Mouse (Mus musculus) urinary bladder, postnatal 36 days (tissue): ENCODE measurements around the gene Dab1.

Experiments
- DNase-seq, 2 experiments: peaks; one replicate each; pipeline ENCODE4 v3.0.0; 2022; ENCODE audit warnings: low spot score in 2 of 2, mixed read lengths in 1 of 2

Gene Dab1

GRCm38 (mm10) chr4:104077771-104078170 lies 458.6 kb downstream of the Dab1 start:
- DNase-seq = peak in 1 of 2 experiments; percentile 60

DNA sequence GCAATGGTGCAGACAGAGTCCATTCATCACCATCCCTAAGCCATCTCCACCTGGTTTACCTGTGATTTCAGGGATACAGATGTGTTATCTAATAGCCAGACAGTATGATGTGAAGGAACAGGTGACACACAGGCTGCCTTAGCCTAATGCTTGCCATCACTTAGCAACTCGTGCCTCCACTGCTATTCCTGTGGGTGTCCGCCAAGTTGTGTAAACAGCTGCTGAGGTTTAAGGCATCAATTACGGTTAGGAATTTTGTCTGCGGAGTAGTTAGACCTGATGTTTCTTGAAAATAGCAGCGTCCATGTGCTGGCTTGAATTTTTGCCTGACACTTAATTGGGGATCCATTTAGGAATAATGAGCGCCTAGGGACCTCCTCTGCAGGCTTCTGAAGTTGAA lies 487.1 kb downstream of the Dab1 start:
- DNase-seq = no peak

GRCm38 (mm10) chr4:104111614-104112013 lies 492.5 kb downstream of the Dab1 start:
- no peak for DNase-seq

DNA sequence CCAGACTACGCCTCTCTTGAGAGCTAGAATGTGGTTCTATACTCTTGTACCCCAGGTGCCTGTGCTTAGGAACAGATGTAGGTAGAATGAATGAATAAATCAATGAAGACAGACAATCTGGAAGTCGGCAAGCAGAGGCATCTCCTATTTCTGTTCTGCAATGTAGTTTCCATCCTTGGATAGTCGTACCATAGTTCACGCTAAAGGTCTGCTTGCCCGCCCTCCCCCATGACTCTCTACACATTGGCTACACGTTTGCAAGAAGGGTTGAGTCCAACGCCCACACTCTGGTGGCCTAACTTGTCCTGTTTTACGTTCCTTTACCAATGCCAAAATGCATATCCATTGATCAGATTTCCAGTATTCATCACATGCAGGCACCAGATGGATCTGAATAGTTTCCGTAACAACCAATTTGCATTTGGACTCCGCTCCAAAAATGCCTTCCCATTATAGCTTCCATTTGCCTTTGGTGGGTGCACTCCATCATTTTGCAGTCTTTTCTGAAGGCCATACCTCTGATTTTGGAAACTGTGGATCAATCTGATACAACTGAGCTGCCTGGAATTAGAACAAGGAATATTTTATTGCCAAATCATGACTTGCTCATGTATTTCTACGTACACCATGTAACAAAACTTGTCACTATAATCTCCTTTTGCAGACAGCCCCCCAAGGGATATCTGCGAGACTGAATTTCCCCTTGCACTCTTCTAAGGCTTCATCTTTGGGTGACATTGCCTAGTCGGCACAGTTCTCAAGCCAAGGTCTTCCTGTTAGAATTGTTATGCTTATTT lies 494.2 kb downstream of the Dab1 start:
- DNase-seq = no peak

DNA sequence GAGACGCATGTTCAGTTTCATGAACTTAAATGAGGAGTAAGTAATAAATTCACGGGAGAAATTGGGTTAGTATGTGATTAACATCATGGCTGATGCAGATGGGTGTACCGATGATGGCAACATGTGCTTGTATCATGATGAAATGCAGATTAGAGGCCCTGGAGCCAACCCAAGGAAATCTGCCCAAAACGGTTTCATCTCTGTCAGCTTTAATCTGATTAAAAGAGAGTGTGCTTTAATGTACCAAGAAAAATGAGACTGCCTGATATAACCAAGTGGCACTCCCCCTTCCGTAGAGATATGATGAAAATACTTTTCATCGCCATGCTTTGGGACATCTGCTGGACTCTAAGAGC lies 494.8 kb downstream of the Dab1 start:
- DNase-seq = no peak

DNA sequence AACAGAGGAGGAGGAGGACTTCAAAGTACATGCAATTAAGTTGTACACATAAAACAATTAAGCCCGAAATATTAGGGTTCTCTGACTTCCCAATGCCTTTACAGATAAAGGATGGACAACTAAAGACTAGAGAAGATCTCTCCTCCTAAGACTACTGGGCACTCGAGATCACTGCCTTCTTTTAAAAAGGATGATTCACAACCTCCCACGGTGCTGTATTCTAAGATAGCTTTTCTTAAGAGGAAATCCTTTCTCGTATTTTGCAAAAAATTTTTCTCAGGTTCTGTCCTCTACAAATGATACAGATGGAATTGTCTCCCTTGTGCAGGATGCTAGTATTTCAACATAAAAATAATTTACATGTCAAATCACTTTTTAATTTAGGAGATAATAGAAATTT lies 500.9 kb downstream of the Dab1 start:
- no peak for DNase-seq

DNA sequence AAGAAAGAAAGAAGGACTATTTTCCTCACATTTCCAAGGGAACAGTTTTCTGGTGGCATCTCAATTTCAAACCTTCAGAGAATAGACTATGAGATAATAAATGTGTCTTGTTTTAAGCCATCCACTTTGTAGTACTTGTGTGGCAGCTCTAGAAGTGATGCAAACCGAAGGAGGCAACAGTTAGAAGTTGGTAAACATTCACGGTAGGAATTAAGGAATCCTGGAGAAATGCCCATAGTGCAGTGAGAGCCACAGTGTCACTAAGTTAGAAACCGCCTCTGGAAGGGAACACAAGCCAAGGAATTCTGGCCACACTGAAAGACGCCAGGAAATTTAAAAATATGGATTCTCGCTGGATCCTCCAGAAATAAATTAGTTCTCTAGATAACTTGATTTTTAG lies 502.8 kb downstream of the Dab1 start:
- DNase-seq = no peak

- DNase-seq = no peak
Observed at GRCm38 (mm10) chr4:104122364-104122763, 503.2 kb downstream of the Dab1 start.

GRCm38 (mm10) chr4:104153637-104154036 lies 534.5 kb downstream of the Dab1 start:
- DNase-seq = no peak

DNA sequence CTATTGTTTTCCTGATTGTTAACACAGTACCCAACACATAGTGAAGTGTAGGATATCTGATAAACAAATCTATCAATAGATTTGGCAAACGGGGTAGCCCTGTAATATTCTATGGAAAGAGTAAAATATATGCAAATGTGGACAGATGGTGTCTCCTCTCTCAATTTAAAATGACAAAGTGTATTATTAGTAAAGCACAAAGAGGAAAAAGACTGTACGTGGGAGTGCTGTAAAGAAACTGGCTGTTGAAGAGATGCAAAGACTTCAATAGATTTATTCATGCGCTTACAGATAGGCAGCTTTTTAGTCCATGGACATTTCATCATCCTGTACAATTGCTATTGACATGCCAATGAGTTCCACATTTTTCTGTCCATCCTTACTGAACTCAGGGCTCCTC lies 558.9 kb downstream of the Dab1 start:
- no peak for DNase-seq

DNA sequence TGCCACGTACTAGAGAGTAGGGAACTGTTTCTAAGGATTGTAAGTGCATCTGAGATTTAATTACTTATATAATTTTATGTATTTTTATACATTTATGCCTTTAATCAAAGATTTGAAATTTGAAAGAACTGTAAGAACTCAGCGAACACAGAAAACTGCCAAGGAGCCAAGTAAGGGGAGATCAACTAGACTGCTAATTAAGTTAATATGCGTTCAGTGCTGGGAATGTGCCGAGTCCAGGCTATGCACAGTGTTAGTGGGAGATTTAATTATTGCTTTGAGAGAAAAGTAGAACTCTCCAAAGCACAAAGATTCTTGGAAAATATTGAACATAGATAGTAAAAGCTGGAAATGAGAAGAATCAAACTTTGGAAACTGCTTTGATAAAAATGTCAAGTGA lies 567.2 kb downstream of the Dab1 start:
- no peak for DNase-seq

GRCm38 (mm10) chr4:104198635-104199034 lies 579.5 kb downstream of the Dab1 start:
- no peak for DNase-seq

DNA sequence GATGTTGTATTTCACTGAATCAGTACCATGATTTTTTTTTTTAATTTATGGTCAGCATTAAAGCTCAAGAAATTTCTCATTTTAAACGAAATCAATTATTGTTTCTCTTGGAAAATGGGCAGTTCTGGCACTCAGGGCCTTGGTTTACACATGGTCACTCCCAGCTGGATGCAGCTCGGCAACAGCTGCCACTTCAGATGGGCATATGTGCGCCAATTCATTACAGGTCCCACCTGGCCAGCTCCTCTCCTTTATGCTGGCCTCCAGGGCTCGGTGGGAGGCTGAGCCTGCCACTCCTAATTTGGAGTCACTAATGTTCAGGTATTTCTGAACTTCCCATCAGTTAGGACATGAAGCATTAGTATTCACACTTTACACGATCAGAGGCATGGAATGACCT lies 582.5 kb downstream of the Dab1 start:
- no peak for DNase-seq

GRCm38 (mm10) chr4:104204047-104204446 lies 584.9 kb downstream of the Dab1 start:
- no peak for DNase-seq

- no peak for DNase-seq
Observed at GRCm38 (mm10) chr4:104206639-104207038, 587.5 kb downstream of the Dab1 start.

- DNase-seq = peak in 1 of 2 experiments; percentile 6
Observed at GRCm38 (mm10) chr4:104209081-104209480, 589.9 kb downstream of the Dab1 start.

DNA sequence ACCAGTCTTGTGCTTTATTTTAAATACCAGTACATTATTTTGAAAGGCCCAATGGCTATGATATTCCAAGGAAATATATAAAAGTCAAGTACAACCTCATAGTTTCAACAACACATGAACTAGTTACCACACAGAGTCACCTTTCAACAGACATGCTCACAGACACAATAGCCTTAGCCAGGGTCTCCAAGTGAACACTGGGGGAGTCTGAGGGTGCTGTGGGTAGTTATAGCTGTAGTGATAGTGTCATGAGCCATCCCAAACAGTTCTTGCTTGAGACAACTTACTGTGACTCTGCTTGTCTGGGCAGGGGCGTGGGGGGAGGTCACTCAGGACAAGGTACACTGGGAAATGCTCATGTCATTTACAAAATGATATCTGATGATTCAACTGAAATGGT lies 591.6 kb downstream of the Dab1 start:
- no peak for DNase-seq

DNA sequence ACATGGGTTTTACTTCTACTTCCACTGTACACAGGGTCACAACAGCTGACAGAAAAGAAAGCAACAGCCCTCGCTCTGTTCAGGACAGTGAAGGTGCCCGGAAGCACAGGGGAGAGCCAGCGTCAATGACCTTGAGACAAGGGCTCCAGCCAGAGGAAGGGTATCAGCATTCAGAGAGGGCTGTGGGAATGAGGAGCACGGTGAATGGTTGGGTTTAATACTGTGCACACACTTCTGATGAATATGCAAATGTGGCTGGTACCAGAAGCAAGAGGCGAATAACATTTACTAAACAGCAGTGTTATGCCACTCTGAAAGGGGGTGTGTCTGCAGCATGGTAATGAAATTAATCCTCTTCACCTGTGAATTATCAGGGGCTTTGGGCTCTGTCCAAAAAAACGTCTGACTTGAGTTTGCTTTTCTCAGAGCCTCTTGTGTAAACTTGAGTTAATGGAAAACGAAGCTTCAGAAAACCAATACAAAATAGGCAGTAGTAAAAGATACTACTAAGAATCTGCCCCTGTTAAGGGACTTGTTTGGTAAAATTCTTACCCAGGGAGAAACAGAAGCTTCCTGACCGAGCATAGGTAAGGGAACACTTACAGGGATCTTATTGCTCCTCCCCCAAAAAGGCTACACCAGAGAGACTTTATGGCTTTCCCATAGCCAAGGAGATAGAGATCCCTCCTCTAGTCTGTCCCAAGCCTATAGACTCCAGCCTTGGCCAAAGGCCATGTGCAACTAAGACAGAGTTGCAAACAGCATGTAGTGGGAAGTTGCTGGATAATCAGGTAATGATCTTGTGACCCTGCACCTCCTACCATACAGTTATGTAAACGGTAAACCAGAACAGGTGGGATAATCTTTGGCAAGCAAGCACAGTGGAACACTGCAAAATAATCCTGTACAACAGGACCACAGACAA lies 592.6 kb downstream of the Dab1 start:
- no peak for DNase-seq

- no peak for DNase-seq
Observed at GRCm38 (mm10) chr4:104214724-104215123, 595.6 kb downstream of the Dab1 start.

- no peak for DNase-seq
Observed at GRCm38 (mm10) chr4:104217336-104217735, 598.2 kb downstream of the Dab1 start.

DNA sequence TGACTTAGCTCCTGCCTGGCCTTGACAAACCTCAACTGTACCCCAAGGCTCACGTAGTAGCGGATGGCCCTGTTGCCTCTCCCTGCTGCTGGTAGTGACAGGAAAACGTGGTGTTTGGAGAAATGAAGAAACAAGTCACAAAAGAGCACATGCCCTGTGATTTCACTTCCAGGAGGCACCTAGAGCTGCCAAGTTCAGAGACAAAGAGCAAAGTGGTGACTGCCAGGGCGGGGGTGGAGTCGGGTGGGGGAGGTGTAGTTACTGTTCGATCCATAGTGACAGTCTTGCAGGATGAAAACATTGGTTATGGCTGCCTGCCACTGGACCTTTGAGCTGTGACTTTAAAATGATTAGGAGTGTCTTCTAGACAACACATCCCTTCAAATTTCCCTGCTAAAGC lies 599.6 kb downstream of the Dab1 start:
- DNase-seq = peak in 1 of 2 experiments; percentile 2

DNA sequence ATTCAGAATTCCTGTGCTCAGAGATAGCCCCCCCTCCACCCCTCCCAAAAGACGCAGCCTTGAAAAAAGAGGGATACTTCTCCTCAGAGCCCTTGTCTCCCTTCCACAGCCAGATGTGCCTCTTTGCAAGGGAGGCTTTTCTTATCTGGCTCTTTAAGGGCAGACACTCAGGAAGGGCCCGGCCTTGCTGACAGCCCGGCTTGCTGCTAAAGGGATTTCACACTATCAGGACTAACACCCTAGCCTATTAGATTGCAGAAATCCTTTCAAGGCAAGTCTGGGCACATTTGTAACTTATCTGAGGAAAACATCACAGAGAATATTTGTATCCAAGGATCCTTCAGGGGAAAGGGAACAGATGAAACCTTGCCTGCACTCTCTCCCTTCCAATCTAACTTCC lies 600.9 kb downstream of the Dab1 start:
- no peak for DNase-seq

GRCm38 (mm10) chr4:104229296-104229695 lies 610.1 kb downstream of the Dab1 start:
- no peak for DNase-seq
